Mouse (Mus musculus) kidney, embryonic 14.5 days (tissue): ENCODE results near the gene Nfe2l3. TPM values are rescaled to one million over a fixed set of nuclear protein-coding genes. Genes with fewer than 3 reads are reported as not detected.

Experiments used
- ATAC-seq: fragments of 200-750 bp; cut with Nextera tagmentation; 2 replicates; pipeline ENCODE4 v1.8.0; 2017; ENCODE audit warnings: moderate number of reproducible peaks, mild to moderate bottlenecking, moderate TSS enrichment, moderate library complexity; ENCODE audit not compliant: low FRiP score, low TSS enrichment
- H3K27ac ChIP-seq: fragments of 300-500 bp; sonication (generic); 2 replicates; pipeline ENCODE4 v1.5.1; 2014; ENCODE audit warnings: low read depth, mild to moderate bottlenecking, low read length, moderate library complexity, mixed read lengths
- H3K27me3 ChIP-seq: fragments of 300-500 bp; sonication (generic); 2 replicates; pipeline ENCODE4 v1.6.1; 2014; ENCODE audit warnings: mild to moderate bottlenecking, low read length; ENCODE audit not compliant: control insufficient read depth, insufficient read depth
- H3K36me3 ChIP-seq: fragments of 300-500 bp; sonication (generic); 2 replicates; pipeline ENCODE4 v1.6.1; 2014; ENCODE audit warnings: low read length, mixed read lengths; ENCODE audit not compliant: control insufficient read depth, insufficient read depth
- H3K4me1 ChIP-seq: fragments of 300-500 bp; sonication (generic); 2 replicates; pipeline ENCODE4 v1.6.1; 2014; ENCODE audit warnings: low read length, mixed read lengths; ENCODE audit not compliant: control insufficient read depth, insufficient read depth
- H3K4me2 ChIP-seq: fragments of 300-500 bp; sonication (generic); replicated peaks from 2 replicates; pipeline ENCODE4 v1.6.1; 2014; ENCODE audit warnings: low read depth, mild to moderate bottlenecking, low read length
- H3K4me3 ChIP-seq: fragments of 300-500 bp; sonication (generic); 2 replicates; pipeline ENCODE4 v1.5.1; 2014; ENCODE audit warnings: mild to moderate bottlenecking, low read length
- H3K9ac ChIP-seq: fragments of 300-500 bp; sonication (generic); 2 replicates; pipeline ENCODE4 v1.6.1; 2014; ENCODE audit warnings: low read depth, mild to moderate bottlenecking, low read length, moderate library complexity
- H3K9me3 ChIP-seq: fragments of 300-500 bp; sonication (generic); 2 replicates; pipeline ENCODE4 v1.6.1; 2016; ENCODE audit warnings: low read length; ENCODE audit not compliant: control insufficient read depth
- WGBS: fragments of 180-500 bp; shearing (Covaris S2); extraction: QIAGEN DNeasy Blood & Tissue Kit; methylation state at CpG from one replicate; pipeline ENCODE4 v1.1.7; 2014; 5-methylcytosine and 5-hydroxymethylcytosine counted together
- polyA plus RNA-seq: library from polyadenylated mRNA; unstranded; fragments of >200 nt; fragmentation: Nextera tagmentation; extraction: Ambion mirVana; gene quantifications from 2 replicates; pipeline ENCODE4 v1.2.1, GENCODE M21; 2014

Nfe2l3 gene
- polyA plus RNA-seq, 1 experiment from 2014 or later, result 2.0 TPM

DNA sequence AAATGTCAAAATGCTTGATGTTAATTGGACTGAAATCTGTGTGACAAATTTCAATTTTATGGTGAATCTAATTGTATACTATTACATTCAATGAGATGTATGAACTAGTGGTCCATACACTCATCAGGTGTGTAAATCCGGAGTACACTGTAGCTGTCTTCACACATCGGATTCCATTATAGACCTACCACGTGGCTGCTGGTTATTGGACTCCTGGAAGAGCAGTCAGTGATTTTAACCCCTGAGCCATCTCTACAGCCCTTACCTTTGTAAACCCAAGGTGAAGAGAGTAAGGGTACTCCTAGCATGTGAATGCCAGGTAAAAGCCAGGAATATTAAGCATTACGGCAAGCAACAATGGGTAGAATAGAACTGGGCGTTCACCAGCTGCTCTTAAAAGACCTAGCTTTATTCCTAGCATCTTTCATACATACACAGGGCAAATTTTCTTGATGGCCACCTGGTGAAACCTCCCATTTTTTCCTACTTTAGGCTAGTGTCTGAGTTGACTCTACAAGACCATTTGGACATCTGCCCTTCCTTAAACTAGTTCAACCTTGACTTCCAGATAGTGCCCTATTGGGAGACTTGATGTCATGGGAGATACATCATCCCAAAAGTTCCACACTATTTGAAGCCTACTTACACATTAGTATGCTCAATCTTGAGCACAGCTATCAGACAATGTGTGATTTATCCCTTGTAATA is 27.0 kb downstream of the Nfe2l3 start:
- Histone ChIP-seq H3K9ac (no peak overlapping the region), H3K4me1 (no peaks in the 10 kb centered on the region), H3K27me3 (no peaks in the 10 kb centered on the region), H3K36me3 (peaks cover 56% of the 10 kb centered on the region), H3K27ac (no peak overlapping the region), H3K9me3 (no peaks in the 10 kb centered on the region), H3K4me2 (no peak overlapping the region), H3K4me3 (no peak overlapping the region)
- ATAC-seq, result peak; percentile 34; the same call in 1 of the 2 replicates
- 46% methylated on average over 5 of the region's 5 CpGs for WGBS

DNA sequence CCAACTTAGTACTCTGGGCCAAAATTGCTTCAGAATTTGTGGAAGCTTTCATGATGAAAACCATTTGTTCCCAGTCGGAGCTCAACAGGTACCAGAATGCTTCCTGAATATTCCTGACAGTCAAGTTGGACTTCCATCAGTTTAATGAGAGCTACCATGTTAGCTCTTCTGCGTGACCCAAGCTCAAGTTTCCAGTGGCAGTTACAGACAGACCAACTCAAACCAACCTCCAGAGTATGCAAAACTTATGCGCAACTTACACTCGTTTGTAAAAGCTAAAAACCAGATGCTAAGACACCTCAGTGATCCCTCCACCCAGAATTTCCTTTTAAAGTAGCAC is 27.5 kb downstream of the Nfe2l3 start:
- Histone ChIP-seq H3K9ac (no peak overlapping the region), H3K4me3 (no peak overlapping the region), H3K9me3 (no peaks in the 10 kb centered on the region), H3K36me3 (peaks cover 61% of the 10 kb centered on the region), H3K4me1 (no peaks in the 10 kb centered on the region), H3K27ac (no peak overlapping the region), H3K4me2 (no peak overlapping the region), H3K27me3 (no peaks in the 10 kb centered on the region)
- WGBS, result 79% methylated on average over 4 of the region's 4 CpGs
- no peak for ATAC-seq

DNA sequence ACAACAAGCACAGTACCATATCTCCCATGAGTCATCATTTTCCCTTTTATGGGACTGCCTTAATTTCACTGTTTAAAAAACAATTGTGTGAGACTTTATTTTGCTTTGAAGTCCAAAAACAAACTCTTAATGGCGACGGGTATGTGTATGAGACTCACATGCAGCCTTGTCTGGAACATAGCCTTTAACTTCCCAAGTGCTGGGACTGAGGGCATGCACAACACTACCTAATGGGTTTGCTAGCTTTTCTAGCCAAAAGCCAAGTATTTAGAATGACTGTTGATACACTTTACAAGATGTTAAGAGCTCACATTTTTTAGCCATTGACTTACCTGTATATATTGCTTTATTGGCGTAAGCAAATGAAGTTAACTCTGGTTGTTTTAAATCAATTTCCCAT is 27.9 kb downstream of the Nfe2l3 start:
- Histone ChIP-seq H3K27me3 (no peaks in the 10 kb centered on the region), H3K4me2 (no peak overlapping the region), H3K9me3 (no peaks in the 10 kb centered on the region), H3K9ac (no peak overlapping the region), H3K4me1 (0 out of 2 replicates have a peak, but pooled peaks cover under 1% of the 10 kb centered on the region), H3K4me3 (no peak overlapping the region), H3K27ac (no peak overlapping the region), H3K36me3 (peaks cover 65% of the 10 kb centered on the region)
- ATAC-seq, result no peak
- WGBS, result 84% methylated on average over 3 of the region's 3 CpGs

DNA sequence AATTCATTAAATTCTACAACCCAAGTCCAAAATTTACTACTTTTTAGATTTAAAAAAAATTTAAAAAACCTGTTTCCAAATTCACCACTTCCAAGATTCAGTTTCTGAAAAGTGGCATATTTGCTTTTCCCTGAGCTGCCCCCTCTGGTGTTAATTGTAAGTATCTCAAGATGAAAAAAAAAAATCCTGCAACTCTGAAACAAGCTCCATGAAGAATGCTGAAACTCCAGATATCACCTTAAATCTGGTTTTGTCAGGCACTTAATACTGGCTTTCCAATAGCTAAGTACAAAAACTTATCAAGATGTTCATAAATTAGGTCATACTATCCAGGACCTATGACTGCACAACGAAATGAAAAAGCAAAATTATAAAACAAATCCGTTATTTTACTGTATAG is 35.2 kb downstream of the Nfe2l3 start:
- H3K4me2 ChIP-seq, result peak overlapping the region; percentile 52
- no peaks in the 10 kb centered on the region for H3K9me3 ChIP-seq
- H3K4me3 ChIP-seq, result peak overlapping the region; percentile 97
- peak overlapping the region; percentile 100; the same call in 1 of the 2 replicates for H3K9ac ChIP-seq
- no peak for ATAC-seq
- H3K27me3 ChIP-seq, result no peaks in the 10 kb centered on the region
- peaks cover 53% of the 10 kb centered on the region for H3K36me3 ChIP-seq
- whole genome bisulfite sequencing, result 0% methylated on average over 2 of the region's 2 CpGs
- H3K4me1 ChIP-seq, result peaks cover 24% of the 10 kb centered on the region
- H3K27ac ChIP-seq, result no peak overlapping the region

DNA sequence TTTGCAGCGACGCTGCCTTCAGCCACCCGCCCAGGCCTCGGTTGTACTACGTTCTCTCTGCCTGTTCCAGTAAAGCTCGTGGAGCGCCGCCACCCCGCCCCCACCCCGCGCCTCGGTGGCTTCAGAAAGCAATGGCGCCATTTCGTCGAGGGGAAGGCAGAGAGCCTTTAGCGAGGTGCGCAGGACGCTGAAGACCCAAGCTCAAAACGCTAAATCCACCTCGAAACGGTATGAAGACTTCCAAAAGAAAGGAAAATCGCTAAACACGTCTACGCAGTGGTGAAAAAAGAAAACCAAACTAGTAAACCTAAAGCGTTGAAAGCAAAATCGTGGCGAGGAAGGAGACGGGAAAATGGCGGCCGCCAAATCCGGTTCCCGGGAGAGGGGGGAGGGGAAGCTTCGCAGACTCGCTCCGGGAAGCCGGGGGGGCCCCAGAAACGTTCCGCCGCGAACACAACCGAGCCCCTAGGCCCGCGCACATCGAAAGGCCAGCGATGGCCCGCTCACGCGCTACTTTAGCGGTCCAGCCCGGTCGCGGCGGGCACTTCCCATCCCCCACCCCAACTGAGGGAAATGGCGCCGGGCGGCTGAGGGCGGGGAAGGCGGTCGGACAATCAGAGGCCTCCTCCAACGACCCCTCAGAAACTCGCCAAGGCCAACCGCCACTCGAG is 36.6 kb downstream of the Nfe2l3 start:
- ATAC-seq, result peak; percentile 5; the same call in 1 of the 2 replicates
- peaks cover 34% of the 10 kb centered on the region for H3K4me1 ChIP-seq
- H3K27me3 ChIP-seq, result no peaks in the 10 kb centered on the region
- peak overlapping the region; percentile 97 for H3K4me3 ChIP-seq
- H3K4me2 ChIP-seq, result peak overlapping the region; percentile 52
- H3K9me3 ChIP-seq, result no peaks in the 10 kb centered on the region
- H3K9ac ChIP-seq, result peak overlapping the region; percentile 100
- WGBS, result under 1% methylated on average over 62 of the region's 63 CpGs
- H3K36me3 ChIP-seq, result peaks cover 53% of the 10 kb centered on the region
- H3K27ac ChIP-seq, result peak overlapping the region; percentile 100

DNA sequence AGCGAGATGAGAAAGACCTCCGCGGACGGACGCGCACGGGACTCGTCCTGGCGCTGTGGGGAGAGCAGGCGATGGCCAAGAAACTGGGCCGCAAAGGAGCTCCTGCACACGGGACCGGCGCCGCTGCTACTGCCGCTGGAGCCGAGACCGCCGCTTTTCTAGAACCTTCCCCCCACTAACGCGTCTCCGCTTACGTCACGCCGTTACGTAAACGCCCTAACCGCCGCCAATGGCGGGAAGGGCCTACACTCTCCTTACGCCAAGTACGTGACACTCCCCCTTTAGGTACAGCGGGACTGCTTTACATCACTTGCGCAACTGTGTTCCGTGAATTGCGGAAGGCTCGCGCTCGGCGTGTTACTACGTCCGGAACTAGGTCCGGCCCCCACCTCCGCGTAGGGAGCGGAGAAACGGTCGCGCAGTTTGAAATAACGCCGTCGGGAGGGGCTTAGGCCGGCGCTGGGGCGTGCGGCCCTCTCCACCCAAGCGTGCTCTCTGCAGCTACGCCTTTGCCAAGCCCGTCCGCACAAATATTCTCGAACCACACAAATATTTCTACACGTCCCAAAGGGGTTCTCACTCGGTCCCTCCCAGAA is 37.3 kb downstream of the Nfe2l3 start, which contains the start of gene Hnrnpa2b1:
Hnrnpa2b1 (minus strand) TSS at position 180 of the 596 bp plus-strand sequence.
- WGBS, result 0% methylated on average over 63 of the region's 63 CpGs
- peak within 1 kb of the TSS; percentile 100 for H3K27ac ChIP-seq
- H3K9me3 ChIP-seq, result no peaks in the 10 kb centered on the region
- peak within 1 kb of the TSS; percentile 52 for H3K4me2 ChIP-seq
- peak within 1 kb of the TSS; percentile 100 for H3K9ac ChIP-seq
- peaks cover 34% of the 10 kb centered on the region for H3K4me1 ChIP-seq
- H3K36me3 ChIP-seq, result peaks cover 53% of the 10 kb centered on the region
- H3K4me3 ChIP-seq, result peak within 1 kb of the TSS; percentile 97
- no peaks in the 10 kb centered on the region for H3K27me3 ChIP-seq
- peak; percentile 93 for ATAC-seq

DNA sequence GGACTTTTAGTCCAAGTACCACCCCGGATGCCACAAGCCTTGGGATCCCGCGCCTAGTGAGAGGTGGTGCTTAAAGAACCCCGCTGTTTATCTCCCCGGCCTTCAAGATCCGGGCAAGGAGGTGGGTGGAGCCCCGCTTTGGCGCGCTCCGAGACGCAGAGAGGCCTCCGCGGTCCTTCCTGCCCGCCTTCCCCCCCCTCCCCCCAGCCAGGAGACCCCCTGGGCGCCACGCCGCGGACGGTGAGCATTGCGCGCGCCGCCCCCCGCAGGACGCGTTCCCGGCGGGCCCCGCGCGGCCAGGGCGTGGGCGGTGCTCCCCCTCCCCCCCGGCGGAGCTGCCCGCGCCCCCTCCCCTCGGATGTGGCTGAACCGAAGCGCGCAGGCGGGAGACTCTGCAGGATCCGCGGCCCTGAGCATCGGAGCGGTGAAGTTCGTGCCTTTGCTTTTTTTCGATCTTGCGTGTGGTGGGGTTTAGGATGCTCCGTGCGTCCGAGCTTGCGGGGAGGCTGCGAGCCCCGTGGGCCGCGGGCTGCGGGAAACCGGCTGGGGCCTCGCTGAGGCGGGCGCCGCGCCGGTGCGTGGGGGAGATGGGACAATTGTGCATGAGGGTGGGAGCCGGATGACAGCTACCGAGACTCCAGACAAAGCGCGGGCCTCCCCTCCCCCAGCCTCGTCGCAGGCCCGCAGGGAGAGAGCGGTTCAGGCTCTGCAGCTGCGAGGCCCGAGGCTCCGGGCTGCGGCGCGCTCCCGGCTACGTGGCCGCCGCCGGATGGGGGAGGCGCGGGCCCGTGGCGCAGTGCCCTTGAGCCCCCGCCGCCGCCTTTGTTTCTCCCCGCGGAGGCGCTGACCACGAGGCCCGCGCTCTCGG is 38.1 kb downstream of the Nfe2l3 start, which contains the start of gene Cbx3:
Cbx3 (plus strand) TSS at position 50 of the 868 bp plus-strand sequence.
- WGBS, result 2% methylated on average over 52 of the region's 99 CpGs
- Histone ChIP-seq H3K9ac (peak within 1 kb of the TSS; percentile 100), H3K4me2 (peak within 1 kb of the TSS; percentile 43), H3K9me3 (no peaks in the 10 kb centered on the region), H3K27ac (peak within 1 kb of the TSS; percentile 100), H3K36me3 (peaks cover 52% of the 10 kb centered on the region), H3K4me1 (peaks cover 32% of the 10 kb centered on the region), H3K4me3 (peak within 1 kb of the TSS; percentile 97), H3K27me3 (no peaks in the 10 kb centered on the region)
- ATAC-seq, result peak; percentile 88

DNA sequence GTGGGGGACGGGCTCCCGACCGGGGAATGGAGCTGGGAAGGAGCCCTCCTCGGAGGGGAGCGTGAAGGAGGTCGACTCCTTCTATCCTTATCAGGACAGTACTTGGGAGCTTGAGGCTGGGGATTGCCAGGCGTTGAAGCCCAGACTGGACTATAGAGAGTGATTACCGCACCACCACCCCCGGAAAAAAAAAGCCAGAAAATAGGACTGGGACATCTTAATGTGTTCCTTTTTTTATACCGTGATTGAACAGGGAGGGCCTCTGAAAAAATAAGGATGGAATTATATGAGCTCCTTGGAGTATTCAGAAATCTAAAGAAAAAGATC is 38.7 kb downstream of the Nfe2l3 start:
- H3K9ac ChIP-seq, result peak overlapping the region; percentile 100
- H3K36me3 ChIP-seq, result peaks cover 51% of the 10 kb centered on the region
- no peaks in the 10 kb centered on the region for H3K27me3 ChIP-seq
- no peaks in the 10 kb centered on the region for H3K9me3 ChIP-seq
- ATAC-seq, result no peak; the same call in 1 of the 2 replicates
- WGBS, result under 1% methylated on average over 10 of the region's 10 CpGs
- peak overlapping the region; percentile 97 for H3K4me3 ChIP-seq
- H3K4me2 ChIP-seq, result peak overlapping the region; percentile 43
- H3K27ac ChIP-seq, result peak overlapping the region; percentile 100
- peaks cover 26% of the 10 kb centered on the region for H3K4me1 ChIP-seq
